ENCODE assay signal across 7 mouse cellular contexts in genomic region chr7:70337581-70338264, GRCm38 (mm10). TPM values are rescaled to one million over a fixed set of nuclear protein-coding genes. Genes with fewer than 3 reads are reported as not detected.
DNase-seq lines count a peak whose midpoint lies in the region; ATAC-seq lines count a peak whose summit lies in the region.

No protein-coding gene starts in this region.

- peaks cover 63% of the 10 kb centered on the region for H3K4me1 ChIP-seq in embryonic facial prominence, embryonic 10.5 days
- H3K4me1 ChIP-seq in intestine, embryonic 16.5 days (ENCODE audit: control insufficient read depth, insufficient read depth, low read length): peaks cover 8% of the 10 kb centered on the region; the same call in 1 of the 2 replicates
- peaks cover 62% of the 10 kb centered on the region for H3K4me1 ChIP-seq in midbrain, embryonic 10.5 days

- no peaks in the 10 kb centered on the region for H3K9me3 ChIP-seq in embryonic facial prominence, embryonic 10.5 days
- no peaks in the 10 kb centered on the region for H3K9me3 ChIP-seq in intestine, embryonic 16.5 days (ENCODE audit: control insufficient read depth, low read length)
- H3K9me3 ChIP-seq in midbrain, embryonic 10.5 days (replicated peaks): no peaks in the 10 kb centered on the region

- H3K4me2 ChIP-seq in intestine, embryonic 16.5 days (ENCODE audit: low read depth, low read length): peak overlapping the region; percentile 35

- H3K4me3 ChIP-seq in embryonic facial prominence, embryonic 10.5 days: peak overlapping the region; percentile 64
- H3K4me3 ChIP-seq in intestine, embryonic 16.5 days (ENCODE audit: low read length): peak overlapping the region; percentile 16
- H3K4me3 ChIP-seq in midbrain, embryonic 10.5 days: peak overlapping the region; percentile 60

- ATAC-seq in intestine, embryonic 16.5 days: no peak

- WGBS in embryonic facial prominence, embryonic 10.5 days: 1% methylated on average over 37 of the region's 37 CpGs
- 16% methylated on average over 37 of the region's 37 CpGs for WGBS in intestine, embryonic 16.5 days
- WGBS in midbrain, embryonic 10.5 days: under 1% methylated on average over 37 of the region's 37 CpGs

- peaks cover 11% of the 10 kb centered on the region; the same call in 1 of the 2 replicates for H3K36me3 ChIP-seq in embryonic facial prominence, embryonic 10.5 days (replicated peaks)
- H3K36me3 ChIP-seq in intestine, embryonic 16.5 days (ENCODE audit: control insufficient read depth, insufficient read depth, low read length): no peaks in the 10 kb centered on the region
- H3K36me3 ChIP-seq in midbrain, embryonic 10.5 days: no peaks in the 10 kb centered on the region

- peaks cover 99% of the 10 kb centered on the region for H3K27me3 ChIP-seq in embryonic facial prominence, embryonic 10.5 days (replicated peaks; ENCODE audit: low read depth, poor library complexity, severe bottlenecking)
- peaks cover 42% of the 10 kb centered on the region for H3K27me3 ChIP-seq in intestine, embryonic 16.5 days (replicated peaks; ENCODE audit: control insufficient read depth, insufficient read depth, low read length)
- peaks cover 100% of the 10 kb centered on the region for H3K27me3 ChIP-seq in midbrain, embryonic 10.5 days (ENCODE audit: low read depth, poor library complexity, severe bottlenecking)

- H3K9ac ChIP-seq in intestine, embryonic 16.5 days (ENCODE audit: low read depth, low read length): peak overlapping the region; percentile 48; the same call in 1 of the 2 replicates

- peak overlapping the region; percentile 86 for H3K27ac ChIP-seq in embryonic facial prominence, embryonic 10.5 days (replicated peaks)
- no peak overlapping the region for H3K27ac ChIP-seq in intestine, embryonic 16.5 days (ENCODE audit: low read length)
- peak overlapping the region; percentile 93 for H3K27ac ChIP-seq in midbrain, embryonic 10.5 days (replicated peaks)

- peak; percentile 70 for DNase-seq in ZHBTc4 (ENCODE audit: low read depth, low spot score)
- peak; percentile 73 for DNase-seq in embryonic facial prominence, embryonic 10.5 days (ENCODE audit: low spot score)
- peak; percentile 78 for DNase-seq in midbrain, embryonic 10.5 days (ENCODE audit: low spot score)
- no peak for DNase-seq in right cerebral cortex, postnatal 14 days
- no peak for DNase-seq in cerebellum, adult 11 months
- DNase-seq in c-Kit-positive CD71-positive TER-119-positive erythroid progenitor cells, embryonic 14.5 days (ENCODE audit: low spot score): no peak

RNA-seq across cellular contexts. Expression of gene Nr2f2, which starts 28.8 kb away (rescaled TPM):
- polyA plus RNA-seq in embryonic facial prominence, embryonic 10.5 days (2016; fragmentation: Nextera tagmentation; extraction: Ambion mirVana): 89.7 and 99.8 TPM in 2 replicates
- polyA plus RNA-seq in intestine, embryonic 16.5 days (2015; fragmentation: Nextera tagmentation; extraction: Ambion mirVana): 22.2 and 24.6 TPM in 2 replicates
- 86.8 and 89.2 TPM in 2 replicates for polyA plus RNA-seq in midbrain, embryonic 10.5 days (2016; fragmentation: Nextera tagmentation; extraction: Ambion mirVana)

Comparison
In these comparisons a context has a peak if more than half of its experiments do, and no peak if none do; other contexts are left out.
1. DNase-seq: peak in ZHBTc4 (single experiment), embryonic facial prominence, embryonic 10.5 days (single experiment) and midbrain, embryonic 10.5 days (single experiment); none in right cerebral cortex, postnatal 14 days (single experiment), cerebellum, adult 11 months (single experiment) and c-Kit-positive CD71-positive TER-119-positive erythroid progenitor cells, embryonic 14.5 days (single experiment).
2. Peak in every context shown above with its lines, with median percentiles within 50 percentile points of each other: H3K4me3 ChIP-seq.